Mouse (Mus musculus): ENCODE results near the gene Sowaha. TPM values are rescaled to one million over a fixed set of nuclear protein-coding genes. Genes with fewer than 3 reads are reported as not detected.

The Sowaha gene
- polyA plus RNA-seq, 1 experiment from 2014 or later: 0.58 TPM

DNA sequence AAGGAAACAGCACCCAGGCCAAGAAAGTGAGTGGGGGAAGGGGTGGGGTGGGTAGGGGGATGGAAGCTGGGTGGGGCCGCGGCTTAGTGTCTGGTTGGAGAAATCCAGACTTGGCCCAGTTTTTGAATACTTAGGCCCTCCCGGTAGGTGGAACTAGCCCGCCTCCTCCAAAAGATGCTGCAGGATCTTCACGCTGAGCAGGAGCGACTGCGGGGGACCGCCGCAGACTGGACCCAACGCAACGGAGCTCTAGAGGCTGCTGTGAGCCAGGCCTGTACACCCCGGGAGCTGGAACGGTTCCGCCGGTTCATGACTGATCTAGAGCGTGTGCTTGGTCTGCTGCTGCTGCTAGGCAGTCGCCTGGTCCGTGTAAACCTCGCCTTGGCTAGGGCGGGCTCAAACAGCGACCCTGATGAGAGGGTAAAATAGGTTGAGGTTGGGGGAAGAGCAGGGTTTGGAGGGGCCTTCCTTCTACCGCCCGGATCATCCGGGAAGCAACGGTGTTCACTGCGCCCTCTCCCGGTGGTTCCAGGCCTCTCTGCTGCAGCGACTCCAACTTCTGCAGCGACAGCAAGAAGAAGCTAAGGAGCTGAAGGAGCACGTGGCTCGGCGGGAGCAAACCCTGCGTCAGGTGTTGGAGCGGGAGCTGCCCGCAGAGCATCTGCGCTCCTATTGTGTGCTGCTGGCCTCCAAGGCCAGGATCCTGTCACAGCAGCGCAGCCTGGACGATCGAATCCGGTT lies 13.7 kb downstream of the Sowaha start:
- 7% methylated on average over 40 of the region's 40 CpGs for WGBS
- peak; percentile 32 for ATAC-seq (ENCODE audit: insufficient read depth, low FRiP score)
- peaks cover 66% of the 10 kb centered on the region for H3K27me3 ChIP-seq (ENCODE audit: control insufficient read depth, insufficient read depth, low read length)
- H3K9me3 ChIP-seq (replicated peaks; ENCODE audit: control insufficient read depth, low read length): no peaks in the 10 kb centered on the region
- no peak overlapping the region for H3K27ac ChIP-seq (ENCODE audit: low read length)
- H3K4me2 ChIP-seq (ENCODE audit: low read depth, low read length): peak overlapping the region; percentile 60
- H3K4me3 ChIP-seq (replicated peaks; ENCODE audit: low read length): peak overlapping the region; percentile 44
- peak overlapping the region; percentile 74 for H3K9ac ChIP-seq (ENCODE audit: low read length)
- H3K36me3 ChIP-seq (ENCODE audit: control insufficient read depth, insufficient read depth, low read length): no peaks in the 10 kb centered on the region
- peaks cover 26% of the 10 kb centered on the region for H3K4me1 ChIP-seq (ENCODE audit: control insufficient read depth, insufficient read depth, low read length)

GRCm38 (mm10) chr11:53463551-53464424 lies 16.3 kb downstream of the Sowaha start:
- peak overlapping the region; percentile 49 for H3K9ac ChIP-seq (ENCODE audit: low read length)
- H3K4me1 ChIP-seq (ENCODE audit: control insufficient read depth, insufficient read depth, low read length): peaks cover 15% of the 10 kb centered on the region
- peaks cover 58% of the 10 kb centered on the region for H3K27me3 ChIP-seq (ENCODE audit: control insufficient read depth, insufficient read depth, low read length)
- H3K27ac ChIP-seq (ENCODE audit: low read length): no peak overlapping the region
- no peaks in the 10 kb centered on the region for H3K36me3 ChIP-seq (ENCODE audit: control insufficient read depth, insufficient read depth, low read length)
- peak overlapping the region; percentile 51 for H3K4me3 ChIP-seq (replicated peaks; ENCODE audit: low read length)
- 6% methylated on average over 55 of the region's 55 CpGs for WGBS
- no peak for ATAC-seq (ENCODE audit: insufficient read depth, low FRiP score)
- H3K4me2 ChIP-seq (ENCODE audit: low read depth, low read length): peak overlapping the region; percentile 80
- no peaks in the 10 kb centered on the region for H3K9me3 ChIP-seq (replicated peaks; ENCODE audit: control insufficient read depth, low read length)

DNA sequence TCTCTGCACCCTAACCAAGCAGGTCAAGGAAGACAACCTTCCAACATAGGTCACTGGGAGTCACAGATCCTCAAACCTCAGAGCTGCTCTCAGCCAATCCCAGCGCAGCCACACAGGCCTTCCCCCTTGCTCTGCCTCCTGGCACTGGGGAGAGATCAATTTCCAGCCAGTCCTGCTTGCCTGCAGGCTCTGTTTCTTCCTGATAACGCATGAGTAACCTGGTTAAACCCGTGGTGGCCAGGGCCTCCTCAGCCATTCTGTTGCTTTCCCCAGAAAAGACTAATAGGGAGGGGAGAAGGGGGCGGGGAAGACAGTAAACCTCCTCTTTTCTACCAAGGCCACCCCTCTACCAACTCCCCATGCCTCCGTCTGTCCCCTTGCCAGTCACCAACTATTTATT lies 18.3 kb downstream of the Sowaha start:
- H3K9me3 ChIP-seq (replicated peaks; ENCODE audit: control insufficient read depth, low read length): no peaks in the 10 kb centered on the region
- no peak overlapping the region for H3K4me3 ChIP-seq (replicated peaks; ENCODE audit: low read length)
- no peaks in the 10 kb centered on the region for H3K36me3 ChIP-seq (ENCODE audit: control insufficient read depth, insufficient read depth, low read length)
- no peak overlapping the region for H3K27ac ChIP-seq (ENCODE audit: low read length)
- peaks cover 51% of the 10 kb centered on the region for H3K27me3 ChIP-seq (ENCODE audit: control insufficient read depth, insufficient read depth, low read length)
- H3K4me2 ChIP-seq (ENCODE audit: low read depth, low read length): no peak overlapping the region
- WGBS: 31% methylated on average over 5 of the region's 5 CpGs
- H3K9ac ChIP-seq (ENCODE audit: low read length): no peak overlapping the region
- peaks cover 16% of the 10 kb centered on the region for H3K4me1 ChIP-seq (ENCODE audit: control insufficient read depth, insufficient read depth, low read length)
- ATAC-seq (ENCODE audit: insufficient read depth, low FRiP score): no peak

DNA sequence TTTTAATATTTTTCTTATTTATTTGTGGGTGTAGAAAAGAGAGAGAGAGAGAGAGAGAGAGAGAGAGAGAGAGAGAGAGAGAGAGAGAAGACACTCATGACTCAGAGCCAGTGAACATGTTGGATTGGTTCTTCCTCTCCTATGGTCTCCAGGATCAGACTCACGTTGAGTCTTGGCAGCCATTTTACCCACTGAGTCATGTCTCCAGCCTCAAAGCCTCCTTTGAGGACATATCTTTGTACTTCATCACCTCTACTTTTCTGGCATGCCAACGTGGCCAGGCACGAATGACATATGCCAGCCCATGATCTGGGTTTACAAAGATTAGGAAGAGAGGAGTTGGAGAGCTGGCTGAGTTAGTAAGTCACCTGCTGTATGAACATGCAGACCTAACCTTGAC lies 19.9 kb downstream of the Sowaha start:
- no peak overlapping the region for H3K9ac ChIP-seq (ENCODE audit: low read length)
- no peak for ATAC-seq (ENCODE audit: insufficient read depth, low FRiP score)

GRCm38 (mm10) chr11:53458996-53459395 lies 21.1 kb downstream of the Sowaha start:
- H3K4me1 ChIP-seq (ENCODE audit: control insufficient read depth, insufficient read depth, low read length): peaks cover 10% of the 10 kb centered on the region; the same call in 1 of the 2 replicates
- no peak overlapping the region for H3K27ac ChIP-seq (ENCODE audit: low read length)
- no peak for ATAC-seq (ENCODE audit: insufficient read depth, low FRiP score)
- no peak overlapping the region for H3K4me2 ChIP-seq (ENCODE audit: low read depth, low read length)
- no peaks in the 10 kb centered on the region for H3K36me3 ChIP-seq (ENCODE audit: control insufficient read depth, insufficient read depth, low read length)
- H3K4me3 ChIP-seq (replicated peaks; ENCODE audit: low read length): no peak overlapping the region
- no peaks in the 10 kb centered on the region for H3K9me3 ChIP-seq (replicated peaks; ENCODE audit: control insufficient read depth, low read length)
- H3K27me3 ChIP-seq (ENCODE audit: control insufficient read depth, insufficient read depth, low read length): peaks cover 27% of the 10 kb centered on the region
- WGBS: 65% methylated on average over 3 of the region's 3 CpGs
- no peak overlapping the region for H3K9ac ChIP-seq (ENCODE audit: low read length)

More for the DNA sequence above, 19.9 kb downstream of the Sowaha start:
- peaks cover 39% of the 10 kb centered on the region for H3K27me3 ChIP-seq (ENCODE audit: control insufficient read depth, insufficient read depth, low read length)
- peaks cover 12% of the 10 kb centered on the region; the same call in 1 of the 2 replicates for H3K4me1 ChIP-seq (ENCODE audit: control insufficient read depth, insufficient read depth, low read length)
- no peak overlapping the region for H3K27ac ChIP-seq (ENCODE audit: low read length)
- no peak overlapping the region for H3K4me3 ChIP-seq (replicated peaks; ENCODE audit: low read length)
- H3K9me3 ChIP-seq (replicated peaks; ENCODE audit: control insufficient read depth, low read length): no peaks in the 10 kb centered on the region
- 75% methylated on average over 3 of the region's 3 CpGs for WGBS
- H3K4me2 ChIP-seq (ENCODE audit: low read depth, low read length): no peak overlapping the region
- H3K36me3 ChIP-seq (ENCODE audit: control insufficient read depth, insufficient read depth, low read length): no peaks in the 10 kb centered on the region

DNA sequence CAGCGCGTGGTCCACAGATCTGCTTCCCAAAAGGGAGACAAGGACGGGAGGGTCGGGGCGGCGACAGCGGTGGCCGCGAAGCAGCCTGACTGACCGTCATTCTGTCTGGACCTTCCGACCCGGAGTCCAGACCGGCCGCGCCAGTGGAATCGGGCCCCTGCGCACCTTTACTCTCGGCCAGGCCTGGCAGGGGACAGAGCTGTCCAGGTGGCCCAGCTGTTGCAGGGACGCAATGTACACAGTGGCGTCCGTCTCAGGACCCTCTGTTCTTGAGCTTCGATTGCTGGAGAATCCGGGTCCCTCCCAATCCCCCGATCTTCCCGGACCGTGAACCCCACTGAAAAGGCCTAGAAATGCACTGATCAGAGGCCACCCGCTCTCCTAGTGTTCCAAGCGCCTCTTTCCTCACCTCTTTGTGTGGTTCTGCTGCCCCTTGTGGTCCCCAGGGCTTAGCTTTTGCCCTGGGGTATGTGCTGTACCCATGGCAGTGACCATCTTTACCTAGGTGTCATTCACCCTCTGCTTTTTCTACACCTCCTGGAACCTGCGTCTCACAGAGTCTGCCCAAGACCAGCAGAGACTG lies 22.6 kb downstream of the Sowaha start:
- peaks cover 12% of the 10 kb centered on the region for H3K27me3 ChIP-seq (ENCODE audit: control insufficient read depth, insufficient read depth, low read length)
- H3K36me3 ChIP-seq (ENCODE audit: control insufficient read depth, insufficient read depth, low read length): no peaks in the 10 kb centered on the region
- H3K4me1 ChIP-seq (ENCODE audit: control insufficient read depth, insufficient read depth, low read length): 0 out of 2 replicates have a peak, but pooled peaks cover 3% of the 10 kb centered on the region
- no peak; the same call in 1 of the 2 replicates for ATAC-seq (ENCODE audit: insufficient read depth, low FRiP score)
- peak overlapping the region; percentile 57 for H3K4me3 ChIP-seq (replicated peaks; ENCODE audit: low read length)
- peak overlapping the region; percentile 81 for H3K4me2 ChIP-seq (ENCODE audit: low read depth, low read length)
- H3K27ac ChIP-seq (ENCODE audit: low read length): no peak overlapping the region
- peak overlapping the region; percentile 69 for H3K9ac ChIP-seq (ENCODE audit: low read length)
- 9% methylated on average over 28 of the region's 29 CpGs for WGBS
- H3K9me3 ChIP-seq (replicated peaks; ENCODE audit: control insufficient read depth, low read length): no peaks in the 10 kb centered on the region

- no peak within 1 kb of the TSS for H3K27ac ChIP-seq (ENCODE audit: low read length)
- peak within 1 kb of the TSS; percentile 81 for H3K4me2 ChIP-seq (ENCODE audit: low read depth, low read length)
- H3K27me3 ChIP-seq (ENCODE audit: control insufficient read depth, insufficient read depth, low read length): peaks cover 4% of the 10 kb centered on the region; the same call in 1 of the 2 replicates
- H3K9ac ChIP-seq (ENCODE audit: low read length): peak within 1 kb of the TSS; percentile 69
- H3K36me3 ChIP-seq (ENCODE audit: control insufficient read depth, insufficient read depth, low read length): no peaks in the 10 kb centered on the region
- no peaks in the 10 kb centered on the region for H3K9me3 ChIP-seq (replicated peaks; ENCODE audit: control insufficient read depth, low read length)
- peak within 1 kb of the TSS; percentile 57 for H3K4me3 ChIP-seq (replicated peaks; ENCODE audit: low read length)
- 2% methylated on average over 42 of the region's 42 CpGs for WGBS
- H3K4me1 ChIP-seq (ENCODE audit: control insufficient read depth, insufficient read depth, low read length): 0 out of 2 replicates have a peak, but pooled peaks cover 3% of the 10 kb centered on the region
- peak; percentile 86 for ATAC-seq (ENCODE audit: insufficient read depth, low FRiP score)
These were observed 23.4 kb downstream of the Sowaha start, which contains the start of the genes Gm10447 and Shroom1 for GRCm38 (mm10) chr11:53456474-53457371. TSS of gene Gm10447 (minus strand) at chr11:53457110. TSS of gene Shroom1 (plus strand) at chr11:53457205.

GRCm38 (mm10) chr11:53453031-53453430 lies 27.0 kb downstream of the Sowaha start:
- Histone ChIP-seq H3K9ac (ENCODE audit: low read length) (no peak overlapping the region), H3K27ac (ENCODE audit: low read length) (no peak overlapping the region), H3K36me3 (ENCODE audit: control insufficient read depth, insufficient read depth, low read length) (no peaks in the 10 kb centered on the region), H3K4me3 (replicated peaks; ENCODE audit: low read length) (no peak overlapping the region), H3K27me3 (ENCODE audit: control insufficient read depth, insufficient read depth, low read length) (no peaks in the 10 kb centered on the region), H3K4me1 (ENCODE audit: control insufficient read depth, insufficient read depth, low read length) (0 out of 2 replicates have a peak, but pooled peaks cover 6% of the 10 kb centered on the region), H3K4me2 (ENCODE audit: low read depth, low read length) (no peak overlapping the region), H3K9me3 (replicated peaks; ENCODE audit: control insufficient read depth, low read length) (no peaks in the 10 kb centered on the region)
- no peak for ATAC-seq (ENCODE audit: insufficient read depth, low FRiP score)
- 69% methylated on average over 5 of the region's 5 CpGs for WGBS

Data from stomach, embryonic 16.5 days (tissue).